Mouse (Mus musculus) ES-E14 (cell line): ENCODE data around the gene Prdm4.

Experiments used
- CHD2 ChIP-seq: IDR thresholded peaks from 2 replicates; pipeline ENCODE4 v1.6.1; 2014; ENCODE audit warnings: mild to moderate bottlenecking, low read depth, low read length, inconsistent platforms
- HCFC1 ChIP-seq: IDR thresholded peaks from 2 replicates; pipeline ENCODE4 v1.6.1; 2012; ENCODE audit warnings: low read length, inconsistent platforms, borderline replicate concordance; ENCODE audit not compliant: insufficient read depth
- MAFK ChIP-seq: IDR thresholded peaks from 2 replicates; pipeline ENCODE4 v1.6.1; 2014; ENCODE audit warnings: mild to moderate bottlenecking, low read depth, low read length, inconsistent platforms; ENCODE audit not compliant: insufficient read depth

- no peak for TF ChIP-seq CHD2
- no peak for TF ChIP-seq MAFK
- no peak for TF ChIP-seq HCFC1
Observed at GRCm38 (mm10) chr10:85948483-85949196, 31.7 kb upstream of the Prdm4 start.
